Mouse (Mus musculus) 416B (cell line): ENCODE measurements at regions not wholly inside any gene's neighbourhood (a gene's known extent, or its start where the extent isn't known, plus 50 kb on each side); places are given as distances from the start of the nearest gene placed in this dataset.

Source experiments
- DNase-seq: peaks from one replicate; pipeline ENCODE4 v3.0.0; 2011; ENCODE audit warnings: low read depth

DNA sequence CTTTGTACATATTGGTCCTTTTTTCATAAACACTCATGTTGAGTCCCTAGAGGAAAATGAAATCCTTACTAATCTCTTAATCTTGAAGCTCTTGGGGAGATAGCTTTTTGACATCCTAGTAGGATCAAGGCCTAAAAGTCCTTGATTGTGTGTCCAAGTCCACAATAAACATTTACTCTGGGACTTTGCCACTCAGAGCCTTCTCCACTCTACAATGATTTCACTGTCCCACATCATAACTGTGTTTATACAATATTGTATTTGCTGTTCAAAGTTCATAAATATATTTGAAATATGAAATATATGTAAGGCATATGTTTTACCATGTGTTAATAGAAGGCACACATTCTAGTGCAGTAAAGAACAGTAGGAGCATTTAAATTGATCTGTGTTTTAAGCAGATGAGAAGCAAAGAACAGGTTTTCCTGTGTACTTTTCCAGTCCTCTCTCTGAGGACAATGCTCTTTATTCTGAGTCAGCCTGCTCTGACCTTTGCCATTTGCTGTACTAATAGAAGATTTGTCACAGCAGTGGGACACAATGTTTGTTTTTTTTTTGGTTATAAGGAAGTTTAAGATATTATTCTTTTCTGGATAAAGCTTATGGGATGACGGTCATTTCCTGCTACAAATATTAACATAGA, 130.7 kb upstream of the Gprin3 start:
- DNase-seq = no peak

DNA sequence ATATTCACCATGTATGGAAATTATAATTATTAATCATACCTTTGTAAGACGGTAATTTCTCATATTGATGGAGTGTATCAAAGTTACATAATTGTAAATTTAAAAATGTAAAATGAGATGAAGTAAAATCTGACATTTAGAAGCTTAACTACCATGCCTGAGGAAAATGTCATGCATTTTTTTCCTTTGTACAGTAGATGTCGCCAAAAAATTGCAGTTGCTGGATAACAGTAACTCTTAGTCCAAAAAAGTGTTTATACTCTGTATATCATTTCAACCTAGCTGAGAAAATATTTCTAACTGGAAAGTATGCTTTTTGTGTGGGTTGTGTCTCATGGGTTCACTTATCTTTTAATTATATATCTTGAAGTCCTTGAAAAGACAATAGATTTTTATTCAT, 110.9 kb upstream of the Gprin3 start:
- DNase-seq = peak; percentile 3

DNA sequence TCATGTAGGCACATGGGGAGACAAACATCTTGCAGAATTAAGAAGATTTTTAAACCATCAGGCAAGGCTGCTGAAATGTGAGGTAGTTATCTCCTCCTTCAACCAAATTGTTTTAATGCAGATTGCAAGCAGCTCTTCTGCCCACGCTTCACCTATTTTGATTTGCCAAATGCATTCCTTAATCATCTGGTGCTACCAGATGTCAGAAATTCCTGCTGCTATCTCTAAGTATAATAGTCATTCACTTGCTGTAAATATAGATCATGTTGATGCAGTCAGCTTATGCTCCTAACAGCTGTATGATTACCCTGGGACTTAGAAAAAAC, 98.8 kb upstream of the Gprin3 start:
- no peak for DNase-seq

DNA sequence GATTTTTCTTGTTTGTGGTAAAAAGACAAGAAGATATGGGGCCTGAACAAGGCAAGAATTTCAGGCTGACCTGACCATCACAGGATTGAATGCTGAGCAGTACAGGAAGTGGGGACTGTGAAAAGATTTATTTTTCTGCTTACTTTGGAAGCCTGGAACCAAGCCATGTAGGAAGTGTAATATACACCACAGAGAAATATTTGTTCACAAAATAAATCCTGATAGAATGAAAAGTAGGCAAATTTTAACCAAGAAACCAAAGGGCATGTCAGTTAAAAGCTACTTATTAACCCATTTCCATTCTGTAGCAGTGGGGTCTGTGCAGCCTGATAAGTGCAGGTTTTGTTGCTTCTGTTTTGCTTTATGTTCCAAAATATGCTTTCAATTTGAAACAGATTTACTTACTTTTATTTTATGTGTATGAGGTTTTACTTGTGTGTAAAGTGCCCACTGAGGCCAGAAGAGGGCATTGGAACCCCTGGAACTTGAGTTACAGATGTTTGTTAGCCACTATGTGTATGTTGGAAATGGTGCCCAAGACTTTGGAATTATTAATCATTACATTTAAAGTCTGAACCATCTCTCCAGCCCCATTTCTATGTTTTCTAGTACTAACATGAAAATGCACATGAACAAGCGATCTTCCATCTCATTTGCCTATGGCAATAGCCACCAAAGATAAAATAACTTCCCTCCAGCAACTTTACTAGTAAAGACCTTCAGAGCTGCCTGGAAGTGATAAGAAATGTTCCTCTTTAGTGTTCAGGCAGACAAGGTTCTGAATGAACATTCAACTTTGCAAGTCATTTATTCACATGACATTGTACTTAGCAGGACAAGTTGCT, 98.2 kb upstream of the Gprin3 start:
- DNase-seq = no peak

DNA sequence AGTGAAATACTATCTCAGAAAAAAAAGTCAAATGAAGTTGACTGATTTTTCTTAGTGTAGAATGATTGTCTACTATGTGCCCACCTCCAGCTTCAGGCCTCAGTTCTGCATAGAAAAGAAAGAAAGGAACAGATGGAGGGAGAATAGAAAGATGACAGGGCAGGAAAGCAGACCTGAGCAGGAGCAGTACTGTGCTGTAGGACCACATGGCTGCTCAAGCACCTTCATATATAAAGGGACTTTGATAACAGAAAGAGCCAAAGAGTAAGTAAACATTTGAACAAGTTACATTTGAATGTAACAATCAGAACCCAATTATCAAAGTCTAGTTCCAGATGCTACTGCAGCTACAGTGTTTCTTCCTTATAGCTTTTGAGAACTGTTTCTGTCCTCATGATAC, 96.9 kb upstream of the Gprin3 start:
- no peak for DNase-seq

DNA sequence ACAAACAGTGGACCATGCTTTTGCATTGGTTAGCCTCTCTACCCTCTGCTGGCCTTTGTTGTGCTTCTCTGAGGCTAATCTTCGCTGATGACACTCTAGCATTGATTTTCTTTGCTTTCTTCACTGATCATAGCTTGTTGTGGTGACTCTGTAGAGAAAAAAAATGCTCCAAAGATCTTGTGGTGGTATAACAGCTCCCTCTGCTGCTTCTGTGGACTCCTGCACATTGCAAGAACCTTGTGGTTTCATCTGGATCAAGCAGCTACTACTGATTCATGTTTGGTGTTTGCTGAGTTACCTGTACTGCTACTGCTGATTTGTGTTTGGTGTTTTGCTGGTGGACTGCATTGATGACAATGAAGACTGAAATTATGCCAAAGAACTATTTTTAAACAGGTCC, 74.7 kb upstream of the Gprin3 start:
- peak; percentile 32 for DNase-seq

DNA sequence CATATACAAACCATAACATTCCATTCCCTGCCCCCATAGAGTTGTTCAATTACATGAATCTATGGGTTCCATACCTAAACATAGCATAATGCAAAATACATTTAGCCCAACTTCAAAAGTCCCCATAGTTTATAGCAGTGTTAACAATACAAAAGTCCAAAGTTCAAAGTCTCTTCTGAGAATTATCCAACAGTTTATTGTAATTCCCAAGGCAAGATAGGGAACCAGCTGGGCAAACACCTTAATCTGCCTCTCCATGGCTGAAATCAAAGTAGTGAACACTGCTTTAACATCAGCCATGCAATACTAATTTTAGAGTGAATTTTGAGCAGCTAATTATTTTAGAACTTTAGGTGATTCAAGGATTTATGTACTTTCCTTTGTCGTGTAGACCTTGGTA, 72.7 kb upstream of the Gprin3 start:
- no peak for DNase-seq

DNA sequence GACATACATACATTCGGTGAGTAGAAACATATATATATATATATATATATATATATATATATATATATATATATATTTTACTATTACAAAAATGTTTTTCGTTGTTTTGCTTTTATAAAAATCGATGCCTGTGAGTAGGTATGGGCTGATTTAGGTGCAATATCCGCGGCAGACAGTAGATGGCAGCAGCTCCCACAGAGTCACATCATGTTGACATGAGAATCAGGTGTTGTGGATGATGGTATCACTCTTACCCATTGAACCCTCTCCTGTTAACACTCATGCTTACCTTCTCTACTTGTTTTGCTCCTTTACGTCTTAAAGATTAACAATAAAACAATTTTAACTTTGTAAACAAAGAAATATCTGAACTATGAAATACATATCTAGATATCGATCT, 72.0 kb upstream of the Gprin3 start:
- DNase-seq = peak; percentile 44

DNA sequence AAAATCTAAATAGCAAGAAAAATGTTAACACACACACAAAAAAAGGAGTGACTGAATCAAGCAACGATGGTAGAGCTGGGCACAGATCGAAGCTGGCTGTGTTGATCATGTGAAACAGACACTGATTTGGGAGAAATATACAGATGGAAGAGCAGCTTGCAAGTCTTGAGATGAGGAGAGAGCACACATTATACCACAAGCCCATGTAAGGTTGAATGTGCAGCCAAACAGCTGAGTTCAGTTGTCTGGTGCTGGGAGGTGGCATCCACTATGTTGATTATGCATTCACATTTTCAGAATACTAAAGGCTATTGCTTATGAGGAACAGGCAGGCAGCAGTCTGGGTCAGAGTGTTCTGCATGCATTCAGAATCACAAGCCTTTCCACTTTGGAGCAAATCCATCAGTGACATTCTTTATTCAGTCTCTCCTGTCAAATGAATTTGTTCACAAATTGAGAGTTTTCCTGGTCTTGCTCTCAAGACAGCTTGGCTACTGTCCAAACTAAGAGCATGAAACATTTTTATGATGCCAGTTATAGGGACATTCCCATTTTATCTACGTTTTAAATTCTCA, 63.0 kb upstream of the Gprin3 start:
- DNase-seq = no peak

DNA sequence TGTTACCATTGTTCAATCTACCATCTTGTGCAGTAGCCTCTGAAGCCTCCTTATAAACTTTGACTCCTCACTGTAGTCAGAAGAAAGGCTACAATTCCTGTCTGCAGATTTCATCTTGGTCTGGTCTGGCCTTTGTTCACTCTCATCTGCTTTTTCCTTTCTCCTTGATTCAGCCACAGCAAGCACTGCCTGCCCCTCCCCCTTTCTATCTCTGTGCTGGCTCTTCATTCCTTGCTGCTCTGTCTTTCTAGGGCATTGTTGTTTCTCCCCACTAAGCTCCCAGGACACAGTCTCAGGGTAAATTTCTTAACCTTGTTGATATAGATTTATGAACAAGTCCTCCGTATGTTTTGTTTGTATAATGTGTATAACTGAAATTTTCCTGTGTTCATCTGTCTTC, 62.3 kb upstream of the Gprin3 start:
- DNase-seq = no peak

DNA sequence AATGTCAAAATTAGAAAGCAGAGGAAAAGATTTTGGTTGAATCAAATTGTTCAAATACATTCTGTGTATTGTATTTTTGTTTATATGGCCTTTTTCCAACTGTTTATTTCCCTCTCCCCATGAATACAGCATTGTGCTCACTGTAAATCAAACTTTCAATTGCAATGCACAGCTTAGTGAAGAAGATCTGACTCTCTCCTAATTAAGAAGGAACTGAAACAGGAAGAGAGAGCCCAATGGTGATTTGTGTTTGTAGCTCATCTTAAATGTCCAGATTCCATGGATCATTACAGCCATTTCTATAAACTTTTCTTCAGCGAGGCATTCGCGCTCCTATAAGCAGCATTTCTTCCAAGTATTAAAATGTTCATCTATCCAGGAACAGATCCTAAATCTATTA, 57.9 kb upstream of the Gprin3 start:
- no peak for DNase-seq

DNA sequence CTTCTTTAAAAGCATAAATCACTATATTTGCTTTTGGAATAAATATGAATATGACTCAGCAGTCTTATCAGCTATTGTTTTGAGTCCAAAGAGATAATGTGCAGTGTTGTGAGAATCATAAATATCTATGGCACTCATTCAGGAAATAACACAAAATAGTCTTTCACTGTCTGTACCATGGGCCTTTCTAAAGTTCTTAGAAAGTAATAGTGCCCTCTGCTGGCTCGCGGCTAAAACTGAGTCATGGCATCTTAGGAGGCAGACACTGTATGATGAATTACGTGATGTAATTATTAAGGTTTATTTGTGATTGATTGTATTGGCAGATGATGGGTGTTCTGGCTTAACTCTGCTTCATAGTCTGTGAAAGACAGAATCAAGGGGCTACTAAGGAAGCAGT, 57.5 kb upstream of the Gprin3 start:
- DNase-seq = peak; percentile 58
